Mouse (Mus musculus): Measurements from ENCODE around the gene Asb9. TPM values are rescaled to one million over a fixed set of nuclear protein-coding genes. Genes with fewer than 3 reads are reported as not detected.
A peak's percentile ranks its signal among the peaks of the same experiment; 100 is the strongest.

Gene Asb9
- not detected in 2 replicates for polyA plus RNA-seq (2015; fragmentation: Nextera tagmentation; extraction: Ambion mirVana)

DNA sequence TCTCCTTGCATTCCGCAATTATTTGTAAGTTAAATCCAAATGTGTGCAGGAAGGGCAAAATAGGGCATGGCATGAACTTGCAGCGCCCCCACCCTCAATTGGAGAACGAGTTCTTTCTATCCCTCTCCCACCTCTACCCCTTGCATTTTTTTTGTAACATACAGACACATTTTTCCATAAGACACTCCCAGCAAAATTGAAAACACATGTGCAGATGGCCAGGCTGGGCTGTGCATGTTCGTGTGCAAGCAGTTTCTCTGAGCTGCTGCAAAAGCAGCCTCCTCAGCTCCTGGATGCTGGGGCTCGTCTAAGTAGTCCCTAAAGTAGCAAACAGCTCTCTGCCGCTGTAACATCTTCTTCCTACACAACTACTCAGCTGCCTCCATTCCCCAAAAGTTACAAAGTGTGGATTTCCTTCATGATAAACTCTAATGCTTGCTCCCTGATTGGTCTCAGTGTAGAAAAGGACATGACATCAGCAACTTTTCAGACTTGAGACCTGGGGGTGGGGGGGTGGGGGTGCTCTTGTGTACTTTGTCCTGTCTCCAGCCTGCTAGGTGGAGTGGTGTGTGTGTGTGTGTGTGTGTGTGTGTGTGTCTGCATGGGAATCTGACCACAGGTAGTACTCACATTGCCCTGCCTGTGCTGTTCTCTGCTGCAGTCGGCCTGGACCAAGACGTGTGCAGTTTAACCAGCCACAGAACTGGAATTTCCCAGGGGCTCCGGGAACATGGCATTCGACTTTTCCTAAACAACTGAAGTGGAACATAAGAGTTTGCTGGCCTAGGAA is at the start of gene Asb9:
Asb9 (plus strand) TSS at position 619 of the 790 bp plus-strand sequence.
- H3K27ac ChIP-seq (replicated peaks), result no peak within 1 kb of the TSS

GRCm38 (mm10) chrX:164459205-164459878 is 46.8 kb upstream of the Asb9 start:
- Histone ChIP-seq H3K4me1 (replicated peaks; ENCODE audit: control insufficient read depth, insufficient read depth) (no peaks in the 10 kb centered on the region), H3K36me3 (ENCODE audit: control insufficient read depth, insufficient read depth, low read length) (no peaks in the 10 kb centered on the region), H3K9ac (ENCODE audit: low read length) (no peak overlapping the region), H3K9me3 (ENCODE audit: control insufficient read depth, low read length) (no peaks in the 10 kb centered on the region), H3K27me3 (ENCODE audit: control insufficient read depth, insufficient read depth, low read length) (no peaks in the 10 kb centered on the region), H3K4me2 (replicated peaks; ENCODE audit: low read depth) (no peak overlapping the region), H3K27ac (replicated peaks) (no peak overlapping the region), H3K4me3 (ENCODE audit: low read depth, low read length) (no peak overlapping the region)
- DNase-seq (ENCODE audit: low spot score), result no peak
- no peak for ATAC-seq (ENCODE audit: low FRiP score, low TSS enrichment)
- TF ChIP-seq EP300 (optimal IDR thresholded peaks at IDR 0.05) (no peak), CTCF (IDR thresholded peaks at IDR 0.05; ENCODE audit: low read depth) (peak; percentile 32; the same call in 1 of the 2 replicates)
- WGBS, result 61% methylated on average over 6 of the region's 6 CpGs

More for the DNA sequence above, at the start of gene Asb9:
- Histone ChIP-seq H3K4me3 (ENCODE audit: low read depth, low read length) (no peak within 1 kb of the TSS), H3K4me1 (replicated peaks; ENCODE audit: control insufficient read depth, insufficient read depth) (no peaks in the 10 kb centered on the region), H3K9me3 (ENCODE audit: control insufficient read depth, low read length) (no peaks in the 10 kb centered on the region), H3K4me2 (replicated peaks; ENCODE audit: low read depth) (no peak within 1 kb of the TSS), H3K9ac (ENCODE audit: low read length) (no peak within 1 kb of the TSS), H3K27me3 (ENCODE audit: control insufficient read depth, insufficient read depth, low read length) (no peaks in the 10 kb centered on the region), H3K36me3 (ENCODE audit: control insufficient read depth, insufficient read depth, low read length) (no peaks in the 10 kb centered on the region)
- TF ChIP-seq CTCF (IDR thresholded peaks at IDR 0.05; ENCODE audit: low read depth) (no peak), EP300 (optimal IDR thresholded peaks at IDR 0.05) (no peak)
- no peak for DNase-seq (ENCODE audit: low spot score)
- no peak for ATAC-seq (ENCODE audit: low FRiP score, low TSS enrichment)
- 65% methylated on average over 10 of the region's 10 CpGs for WGBS

GRCm38 (mm10) chrX:164502258-164502657 is 3.9 kb upstream of the Asb9 start:
- Histone ChIP-seq H3K9ac (ENCODE audit: low read length) (no peak overlapping the region), H3K4me1 (replicated peaks; ENCODE audit: control insufficient read depth, insufficient read depth) (no peaks in the 10 kb centered on the region), H3K36me3 (ENCODE audit: control insufficient read depth, insufficient read depth, low read length) (no peaks in the 10 kb centered on the region), H3K27me3 (ENCODE audit: control insufficient read depth, insufficient read depth, low read length) (no peaks in the 10 kb centered on the region), H3K4me2 (replicated peaks; ENCODE audit: low read depth) (no peak overlapping the region), H3K4me3 (ENCODE audit: low read depth, low read length) (no peak overlapping the region), H3K27ac (replicated peaks) (no peak overlapping the region), H3K9me3 (ENCODE audit: control insufficient read depth, low read length) (no peaks in the 10 kb centered on the region)
- WGBS, result 63% methylated on average over 2 of the region's 2 CpGs
- TF ChIP-seq CTCF (IDR thresholded peaks at IDR 0.05; ENCODE audit: low read depth), result no peak
- TF ChIP-seq EP300 (optimal IDR thresholded peaks at IDR 0.05), result no peak
- ATAC-seq (ENCODE audit: low FRiP score, low TSS enrichment), result no peak
- no peak for DNase-seq (ENCODE audit: low spot score)

DNA sequence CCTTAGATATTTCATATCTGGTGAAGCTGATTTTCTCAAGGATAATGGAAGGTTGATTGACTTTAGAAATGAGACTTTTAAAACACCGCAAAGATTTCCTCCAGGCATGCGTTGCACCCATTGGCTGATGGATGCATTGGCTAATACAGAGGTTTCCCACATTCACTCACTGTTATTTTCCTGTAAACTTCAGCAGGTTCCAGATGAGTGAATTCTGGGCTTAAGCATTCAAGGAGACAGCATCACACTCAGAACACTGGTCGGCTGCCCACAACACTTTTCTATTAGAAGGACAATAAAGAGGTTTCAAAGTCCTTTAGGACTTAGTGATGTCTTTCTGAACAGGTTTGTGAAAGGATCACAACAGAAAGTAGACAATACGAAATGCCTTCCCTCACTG is 941 bp downstream of the Asb9 start:
- DNase-seq (ENCODE audit: low spot score) (no peak), ATAC-seq (ENCODE audit: low FRiP score, low TSS enrichment) (no peak)
- H3K4me1 ChIP-seq (replicated peaks; ENCODE audit: control insufficient read depth, insufficient read depth), result no peaks in the 10 kb centered on the region
- no peak overlapping the region for H3K27ac ChIP-seq (replicated peaks)
- no peaks in the 10 kb centered on the region for H3K9me3 ChIP-seq (ENCODE audit: control insufficient read depth, low read length)
- H3K4me3 ChIP-seq (ENCODE audit: low read depth, low read length), result no peak overlapping the region
- WGBS, result 81% methylated on average over 4 of the region's 4 CpGs
- no peaks in the 10 kb centered on the region for H3K36me3 ChIP-seq (ENCODE audit: control insufficient read depth, insufficient read depth, low read length)
- no peak overlapping the region for H3K4me2 ChIP-seq (replicated peaks; ENCODE audit: low read depth)
- no peak overlapping the region for H3K9ac ChIP-seq (ENCODE audit: low read length)
- TF ChIP-seq CTCF (IDR thresholded peaks at IDR 0.05; ENCODE audit: low read depth), result no peak
- TF ChIP-seq EP300 (optimal IDR thresholded peaks at IDR 0.05), result no peak
- H3K27me3 ChIP-seq (ENCODE audit: control insufficient read depth, insufficient read depth, low read length), result no peaks in the 10 kb centered on the region

- TF ChIP-seq CTCF (IDR thresholded peaks at IDR 0.05; ENCODE audit: low read depth), result no peak
- no peak overlapping the region for H3K4me2 ChIP-seq (replicated peaks; ENCODE audit: low read depth)
- H3K36me3 ChIP-seq (ENCODE audit: control insufficient read depth, insufficient read depth, low read length), result no peaks in the 10 kb centered on the region
- WGBS, result 35% methylated on average over 3 of the region's 3 CpGs
- H3K4me3 ChIP-seq (ENCODE audit: low read depth, low read length), result no peak overlapping the region
- DNase-seq (ENCODE audit: low spot score) (no peak), ATAC-seq (ENCODE audit: low FRiP score, low TSS enrichment) (no peak)
- no peaks in the 10 kb centered on the region for H3K9me3 ChIP-seq (ENCODE audit: control insufficient read depth, low read length)
- H3K27me3 ChIP-seq (ENCODE audit: control insufficient read depth, insufficient read depth, low read length), result no peaks in the 10 kb centered on the region
- H3K4me1 ChIP-seq (replicated peaks; ENCODE audit: control insufficient read depth, insufficient read depth), result no peaks in the 10 kb centered on the region
- H3K9ac ChIP-seq (ENCODE audit: low read length), result no peak overlapping the region
- H3K27ac ChIP-seq (replicated peaks), result no peak overlapping the region
Measured at GRCm38 (mm10) chrX:164508728-164509127, 2.6 kb downstream of the Asb9 start.

- Histone ChIP-seq H3K27ac (replicated peaks) (no peak overlapping the region), H3K4me3 (ENCODE audit: low read depth, low read length) (no peak overlapping the region), H3K9me3 (ENCODE audit: control insufficient read depth, low read length) (no peaks in the 10 kb centered on the region), H3K36me3 (ENCODE audit: control insufficient read depth, insufficient read depth, low read length) (no peaks in the 10 kb centered on the region), H3K27me3 (ENCODE audit: control insufficient read depth, insufficient read depth, low read length) (no peaks in the 10 kb centered on the region), H3K4me1 (replicated peaks; ENCODE audit: control insufficient read depth, insufficient read depth) (no peaks in the 10 kb centered on the region), H3K4me2 (replicated peaks; ENCODE audit: low read depth) (no peak overlapping the region), H3K9ac (ENCODE audit: low read length) (no peak overlapping the region)
- DNase-seq (ENCODE audit: low spot score) (no peak), ATAC-seq (ENCODE audit: low FRiP score, low TSS enrichment) (no peak)
- TF ChIP-seq CTCF (IDR thresholded peaks at IDR 0.05; ENCODE audit: low read depth) (no peak), EP300 (optimal IDR thresholded peaks at IDR 0.05) (no peak)
Measured at GRCm38 (mm10) chrX:164522138-164522537, 16.0 kb downstream of the Asb9 start.

All from stomach, postnatal 0 days (tissue).